Mouse (Mus musculus) liver, embryonic 16.5 days (tissue): ENCODE results near the gene Slc9a1. TPM values are rescaled to one million over a fixed set of nuclear protein-coding genes. Genes with fewer than 3 reads are reported as not detected.

Experiments
- ATAC-seq: fragments of 200-750 bp; cut with Nextera tagmentation; 2 replicates; pipeline ENCODE4 v1.8.0; 2017; ENCODE audit warnings: low read depth, mild to moderate bottlenecking, moderate number of reproducible peaks, moderate library complexity
- H3K27ac ChIP-seq: fragments of 300-500 bp; sonication (generic); 2 replicates; pipeline ENCODE4 v1.5.1; 2014; ENCODE audit warnings: mild to moderate bottlenecking, low read length
- H3K27me3 ChIP-seq: fragments of 300-500 bp; sonication (generic); 2 replicates; pipeline ENCODE4 v1.6.1; 2014; ENCODE audit warnings: low read depth, low read length, mixed read lengths; ENCODE audit not compliant: control insufficient read depth, insufficient read depth
- H3K36me3 ChIP-seq: fragments of 300-500 bp; sonication (generic); 2 replicates; pipeline ENCODE4 v1.6.1; 2014; ENCODE audit warnings: mild to moderate bottlenecking; ENCODE audit not compliant: control insufficient read depth, insufficient read depth
- H3K4me1 ChIP-seq: fragments of 300-500 bp; sonication (generic); 2 replicates; pipeline ENCODE4 v1.6.1; 2014; ENCODE audit warnings: low read depth, low read length, mixed read lengths; ENCODE audit not compliant: control insufficient read depth
- H3K4me2 ChIP-seq: fragments of 300-500 bp; sonication (generic); 2 replicates; pipeline ENCODE4 v1.6.1; 2014; ENCODE audit warnings: low read depth, low read length, mixed read lengths
- H3K4me3 ChIP-seq: fragments of 300-500 bp; sonication (generic); 2 replicates; pipeline ENCODE4 v1.5.1; 2014; ENCODE audit warnings: low read depth, mild to moderate bottlenecking, low read length
- H3K9ac ChIP-seq: fragments of 300-500 bp; sonication (generic); 2 replicates; pipeline ENCODE4 v1.6.1; 2014; ENCODE audit warnings: low read depth, low read length
- H3K9me3 ChIP-seq: fragments of 300-500 bp; sonication (generic); replicated peaks from 2 replicates; pipeline ENCODE4 v1.6.1; 2016; ENCODE audit warnings: low read length; ENCODE audit not compliant: control insufficient read depth
- WGBS: fragments of 180-500 bp; shearing (Covaris S2); extraction: QIAGEN DNeasy Blood & Tissue Kit; methylation state at CpG from one replicate; pipeline ENCODE4 v1.1.7; 2014; ENCODE audit not compliant: insufficient replicate concordance; 5-methylcytosine and 5-hydroxymethylcytosine counted together
- polyA plus RNA-seq: library from polyadenylated mRNA; unstranded; fragments of >200 nt; fragmentation: Nextera tagmentation; extraction: Ambion mirVana; gene quantifications from 2 replicates; pipeline ENCODE4 v1.2.1, GENCODE M21; 2015

The Slc9a1 gene
- polyA plus RNA-seq, 1 experiment from 2014 or later: 3.3 TPM

- ATAC-seq: no peak
- Histone ChIP-seq H3K27ac (no peak overlapping the region), H3K27me3 (no peaks in the 10 kb centered on the region), H3K36me3 (no peaks in the 10 kb centered on the region), H3K9me3 (no peaks in the 10 kb centered on the region), H3K4me2 (no peak overlapping the region), H3K4me1 (peaks cover 56% of the 10 kb centered on the region), H3K9ac (no peak overlapping the region), H3K4me3 (no peak overlapping the region)
- WGBS: 77% methylated on average over 6 of the region's 6 CpGs
Measured at GRCm38 (mm10) chr4:133380532-133380931, 11.0 kb downstream of the Slc9a1 start.

GRCm38 (mm10) chr4:133381141-133381540 lies 11.6 kb downstream of the Slc9a1 start:
- Histone ChIP-seq H3K27me3 (no peaks in the 10 kb centered on the region), H3K27ac (0 out of 2 replicates have a peak overlapping the region, but pooled peaks have one; percentile 15), H3K4me1 (peaks cover 50% of the 10 kb centered on the region), H3K4me2 (no peak overlapping the region), H3K4me3 (no peak overlapping the region), H3K9me3 (no peaks in the 10 kb centered on the region), H3K9ac (no peak overlapping the region), H3K36me3 (no peaks in the 10 kb centered on the region)
- WGBS: 71% methylated on average over 8 of the region's 8 CpGs
- ATAC-seq: no peak

- no peak for ATAC-seq
- Histone ChIP-seq H3K4me1 (peaks cover 29% of the 10 kb centered on the region), H3K4me2 (no peak overlapping the region), H3K27me3 (no peaks in the 10 kb centered on the region), H3K9me3 (no peaks in the 10 kb centered on the region), H3K36me3 (no peaks in the 10 kb centered on the region), H3K4me3 (no peak overlapping the region), H3K9ac (no peak overlapping the region), H3K27ac (no peak overlapping the region)
- WGBS: 84% methylated on average over 7 of the region's 7 CpGs
Measured at GRCm38 (mm10) chr4:133386061-133386797, 16.7 kb downstream of the Slc9a1 start.

- Histone ChIP-seq H3K4me1 (peaks cover 34% of the 10 kb centered on the region), H3K4me3 (no peak overlapping the region), H3K9ac (no peak overlapping the region), H3K4me2 (no peak overlapping the region), H3K36me3 (no peaks in the 10 kb centered on the region), H3K27ac (no peak overlapping the region), H3K9me3 (no peaks in the 10 kb centered on the region), H3K27me3 (no peaks in the 10 kb centered on the region)
- ATAC-seq: no peak
Measured at GRCm38 (mm10) chr4:133387053-133387452, 17.5 kb downstream of the Slc9a1 start.

GRCm38 (mm10) chr4:133388781-133389552 lies 19.5 kb downstream of the Slc9a1 start:
- ATAC-seq: no peak
- Histone ChIP-seq H3K27me3 (no peaks in the 10 kb centered on the region), H3K9ac (no peak overlapping the region), H3K4me1 (peaks cover 36% of the 10 kb centered on the region), H3K4me2 (no peak overlapping the region), H3K27ac (peak overlapping the region; percentile 22; the same call in 1 of the 2 replicates), H3K9me3 (no peaks in the 10 kb centered on the region), H3K4me3 (no peak overlapping the region), H3K36me3 (no peaks in the 10 kb centered on the region)
- WGBS: 81% methylated on average over 16 of the region's 16 CpGs

GRCm38 (mm10) chr4:133390042-133390441 lies 20.5 kb downstream of the Slc9a1 start:
- no peaks in the 10 kb centered on the region for H3K9me3 ChIP-seq
- H3K27ac ChIP-seq: peak overlapping the region; percentile 71
- no peak overlapping the region for H3K4me3 ChIP-seq
- peak; percentile 91 for ATAC-seq
- H3K4me1 ChIP-seq: peaks cover 47% of the 10 kb centered on the region
- no peaks in the 10 kb centered on the region for H3K36me3 ChIP-seq
- H3K27me3 ChIP-seq: no peaks in the 10 kb centered on the region
- peak overlapping the region; percentile 47 for H3K4me2 ChIP-seq
- 28% methylated on average over 2 of the region's 2 CpGs for WGBS
- peak overlapping the region; percentile 13; the same call in 1 of the 2 replicates for H3K9ac ChIP-seq

- no peaks in the 10 kb centered on the region for H3K9me3 ChIP-seq
- H3K4me2 ChIP-seq: peak overlapping the region; percentile 47
- ATAC-seq: no peak
- H3K9ac ChIP-seq: peak overlapping the region; percentile 13
- peak overlapping the region; percentile 71 for H3K27ac ChIP-seq
- no peaks in the 10 kb centered on the region for H3K36me3 ChIP-seq
- no peaks in the 10 kb centered on the region for H3K27me3 ChIP-seq
- peaks cover 53% of the 10 kb centered on the region for H3K4me1 ChIP-seq
- no peak overlapping the region for H3K4me3 ChIP-seq
- 46% methylated on average over 6 of the region's 6 CpGs for WGBS
Measured at GRCm38 (mm10) chr4:133390585-133390984, 21.1 kb downstream of the Slc9a1 start.

- 71% methylated on average over 18 of the region's 18 CpGs for WGBS
- Histone ChIP-seq H3K27ac (peak overlapping the region; percentile 71), H3K4me1 (peaks cover 61% of the 10 kb centered on the region), H3K4me3 (no peak overlapping the region), H3K9ac (peak overlapping the region; percentile 29; the same call in 1 of the 2 replicates), H3K9me3 (no peaks in the 10 kb centered on the region), H3K4me2 (peak overlapping the region; percentile 47; the same call in 1 of the 2 replicates), H3K27me3 (no peaks in the 10 kb centered on the region), H3K36me3 (no peaks in the 10 kb centered on the region)
- ATAC-seq: no peak
Measured at GRCm38 (mm10) chr4:133391185-133392040, 21.9 kb downstream of the Slc9a1 start.
